ENCODE assay signal across 8 mouse cellular contexts in the genomic region with DNA sequence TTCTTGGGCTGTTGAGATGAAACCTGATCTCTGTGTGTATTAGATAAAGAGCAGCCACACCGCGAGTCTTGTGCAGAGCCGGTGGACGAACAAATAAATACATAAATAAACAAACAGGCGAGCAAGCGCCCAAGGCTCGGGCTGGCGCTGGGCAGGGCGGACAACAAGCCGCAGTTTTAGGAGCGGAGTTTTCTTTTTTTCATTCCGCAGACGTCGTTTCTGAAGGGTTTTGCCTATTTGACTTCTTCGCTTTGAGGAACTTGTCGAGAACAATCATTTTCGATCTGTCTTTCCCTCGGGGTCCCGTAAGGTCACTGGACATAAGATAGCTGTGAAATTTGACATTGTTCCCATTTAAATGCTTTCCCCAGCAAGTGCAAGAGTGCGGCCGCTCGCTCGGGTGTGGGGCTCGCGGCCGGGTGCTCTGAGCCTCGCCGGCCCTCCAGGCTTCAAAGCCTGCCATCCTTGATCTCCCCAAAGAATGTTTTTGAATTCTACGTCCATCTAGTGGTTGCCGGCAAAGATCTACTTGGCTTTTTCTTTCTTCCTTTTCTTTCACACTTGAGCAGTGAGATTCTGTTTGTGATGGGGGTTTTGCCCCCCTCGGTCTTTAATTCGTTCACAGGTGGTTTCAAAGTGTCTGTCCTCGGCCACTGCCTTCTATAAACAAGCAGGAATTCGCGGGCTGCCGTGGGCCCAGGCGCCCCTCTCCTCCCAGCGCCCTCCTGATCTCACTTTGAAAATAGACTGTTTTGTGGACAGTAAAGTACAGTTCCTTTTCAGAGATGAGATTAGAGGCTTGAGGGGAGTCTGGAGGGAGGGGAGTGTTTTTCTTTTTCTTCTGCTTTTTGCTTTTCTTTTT. TPM values are rescaled to one million over a fixed set of nuclear protein-coding genes. Genes with fewer than 3 reads are reported as not detected.
A peak's percentile ranks its signal among the peaks of the same experiment; 100 is the strongest.
DNase-seq lines count a peak whose midpoint lies in the region; ATAC-seq and TF ChIP-seq lines count a peak whose summit lies in the region.

No protein-coding gene starts in this region.

- peak overlapping the region; percentile 58 for H3K4me2 ChIP-seq in forebrain, embryonic 11.5 days (ENCODE audit: low read depth, low read length, severe bottlenecking)
- peak overlapping the region; percentile 63 for H3K4me2 ChIP-seq in intestine, embryonic 16.5 days (ENCODE audit: low read depth, low read length)
- peak overlapping the region; percentile 39 for H3K4me2 ChIP-seq in midbrain, embryonic 16.5 days (ENCODE audit: low read length)

- no peak for ATAC-seq in CD4-positive, CD25-positive, alpha-beta regulatory T cell, adult 4 months
- no peak for ATAC-seq in forebrain, embryonic 11.5 days (replicated peaks; ENCODE audit: low FRiP score)
- ATAC-seq in intestine, embryonic 16.5 days, result no peak
- ATAC-seq in midbrain, embryonic 16.5 days, result no peak

- no peak for TF ChIP-seq CTCF in E14TG2a.4 (conservative IDR thresholded peaks at IDR 0.05; ENCODE audit: low read length)

- no peaks in the 10 kb centered on the region for H3K9me3 ChIP-seq in E14TG2a.4 (ENCODE audit: low read length)
- H3K9me3 ChIP-seq in forebrain, embryonic 11.5 days (ENCODE audit: control insufficient read depth, low read length), result no peaks in the 10 kb centered on the region
- H3K9me3 ChIP-seq in intestine, embryonic 16.5 days (ENCODE audit: control insufficient read depth, low read length), result no peaks in the 10 kb centered on the region
- H3K9me3 ChIP-seq in midbrain, embryonic 16.5 days (replicated peaks; ENCODE audit: control insufficient read depth, low read length, poor library complexity, severe bottlenecking), result no peaks in the 10 kb centered on the region

- peaks cover 16% of the 10 kb centered on the region for H3K4me1 ChIP-seq in E14TG2a.4 (replicated peaks; ENCODE audit: low read depth, low read length)
- peaks cover 4% of the 10 kb centered on the region; the same call in 1 of the 2 replicates for H3K4me1 ChIP-seq in forebrain, embryonic 11.5 days (replicated peaks; ENCODE audit: control insufficient read depth, insufficient read depth, low read length)
- H3K4me1 ChIP-seq in intestine, embryonic 16.5 days (ENCODE audit: control insufficient read depth, insufficient read depth, low read length), result peaks cover 5% of the 10 kb centered on the region
- peaks cover 8% of the 10 kb centered on the region for H3K4me1 ChIP-seq in midbrain, embryonic 16.5 days (ENCODE audit: control insufficient read depth, insufficient read depth, low read length)

- WGBS in forebrain, embryonic 11.5 days, result under 1% methylated on average over 38 of the region's 38 CpGs
- WGBS in intestine, embryonic 16.5 days, result under 1% methylated on average over 38 of the region's 38 CpGs
- WGBS in midbrain, embryonic 16.5 days, result under 1% methylated on average over 38 of the region's 38 CpGs

- peak overlapping the region; percentile 50 for H3K4me3 ChIP-seq in E14TG2a.4 (replicated peaks; ENCODE audit: low read length)
- peak overlapping the region; percentile 26 for H3K4me3 ChIP-seq in forebrain, embryonic 11.5 days (ENCODE audit: low read depth, low read length)
- peak overlapping the region; percentile 34 for H3K4me3 ChIP-seq in intestine, embryonic 16.5 days (ENCODE audit: low read length)
- peak overlapping the region; percentile 12 for H3K4me3 ChIP-seq in midbrain, embryonic 16.5 days (ENCODE audit: low read depth, low read length)

- no peak overlapping the region for H3K27ac ChIP-seq in forebrain, embryonic 11.5 days (ENCODE audit: low read depth, low read length)
- no peak overlapping the region for H3K27ac ChIP-seq in intestine, embryonic 16.5 days (ENCODE audit: low read length)
- no peak overlapping the region for H3K27ac ChIP-seq in midbrain, embryonic 16.5 days (ENCODE audit: low read length)

- peaks cover 44% of the 10 kb centered on the region for H3K27me3 ChIP-seq in E14TG2a.4 (ENCODE audit: insufficient read depth, low read length)
- H3K27me3 ChIP-seq in forebrain, embryonic 11.5 days (ENCODE audit: control insufficient read depth, insufficient read depth, low read length), result peaks cover 14% of the 10 kb centered on the region
- H3K27me3 ChIP-seq in intestine, embryonic 16.5 days (replicated peaks; ENCODE audit: control insufficient read depth, insufficient read depth, low read length), result peaks cover 8% of the 10 kb centered on the region; the same call in 1 of the 2 replicates
- H3K27me3 ChIP-seq in midbrain, embryonic 16.5 days (ENCODE audit: control insufficient read depth, insufficient read depth, low read depth, low read length), result peaks cover 9% of the 10 kb centered on the region

- H3K36me3 ChIP-seq in E14TG2a.4 (ENCODE audit: insufficient read depth, low read length), result no peaks in the 10 kb centered on the region
- H3K36me3 ChIP-seq in forebrain, embryonic 11.5 days (ENCODE audit: control insufficient read depth, insufficient read depth, low read length), result no peaks in the 10 kb centered on the region
- no peaks in the 10 kb centered on the region for H3K36me3 ChIP-seq in intestine, embryonic 16.5 days (ENCODE audit: control insufficient read depth, insufficient read depth, low read length)
- H3K36me3 ChIP-seq in midbrain, embryonic 16.5 days (ENCODE audit: control insufficient read depth, insufficient read depth, low read length), result no peaks in the 10 kb centered on the region

- peak; percentile 17 for DNase-seq in CD4-positive, CD25-positive, alpha-beta regulatory T cell, adult 2 months (ENCODE audit: low read depth, low spot score)
- DNase-seq in forebrain, embryonic 11.5 days (ENCODE audit: low spot score), result peak; percentile 64
- no peak for DNase-seq in ovary, postnatal 36 days (ENCODE audit: low spot score)
- no peak for DNase-seq in layer of hippocampus, adult 9-11 months

- peak overlapping the region; percentile 44 for H3K9ac ChIP-seq in forebrain, embryonic 11.5 days (ENCODE audit: low read length)
- peak overlapping the region; percentile 3; the same call in 1 of the 2 replicates for H3K9ac ChIP-seq in intestine, embryonic 16.5 days (ENCODE audit: low read depth, low read length)
- H3K9ac ChIP-seq in midbrain, embryonic 16.5 days (ENCODE audit: low read depth, low read length), result no peak overlapping the region

RNA-seq across cellular contexts. Expression of a gene that starts 15.8 kb away (rescaled TPM):
- 10 to 100 TPM; 11.4 to 15.5 TPM for polyA plus RNA-seq in CD4-positive, CD25-positive, alpha-beta regulatory T cell, adult 4 months (2017; shearing (Covaris generic))
- 5.0 and 7.3 TPM in 2 replicates for polyA plus RNA-seq in forebrain, embryonic 11.5 days (2014; fragmentation: Nextera tagmentation; extraction: Ambion mirVana)
- 2.5 and 2.8 TPM in 2 replicates for polyA plus RNA-seq in intestine, embryonic 16.5 days (2015; fragmentation: Nextera tagmentation; extraction: Ambion mirVana)
- polyA plus RNA-seq in midbrain, embryonic 16.5 days (2015; fragmentation: Nextera tagmentation; extraction: Ambion mirVana), result 4.2 and 5.6 TPM in 2 replicates

Comparison
In these comparisons a context has a peak if more than half of its experiments do, and no peak if none do; other contexts are left out.
1. DNase-seq: peak in CD4-positive, CD25-positive, alpha-beta regulatory T cell, adult 2 months (single experiment) and forebrain, embryonic 11.5 days (single experiment); none in ovary, postnatal 36 days (single experiment) and layer of hippocampus, adult 9-11 months (single experiment).
2. Peak in every context shown above with its lines, with median percentiles within 50 percentile points of each other: H3K4me3 ChIP-seq and H3K4me2 ChIP-seq.